Mouse (Mus musculus): ENCODE data around the gene Map3k13. TPM values are rescaled to one million over a fixed set of nuclear protein-coding genes. Genes with fewer than 3 reads are reported as not detected.

Gene Map3k13
- polyA plus RNA-seq, 1 experiment from 2014 or later, result 1.8 TPM

GRCm38 (mm10) chr16:21837694-21838093 is 43.5 kb downstream of the Map3k13 start:
- Histone ChIP-seq H3K9me3 (replicated peaks) (no peaks in the 10 kb centered on the region), H3K36me3 (no peaks in the 10 kb centered on the region), H3K27me3 (ENCODE audit: low read depth, poor library complexity, severe bottlenecking) (no peaks in the 10 kb centered on the region), H3K27ac (no peak overlapping the region), H3K4me1 (peaks cover 14% of the 10 kb centered on the region; the same call in 1 of the 2 replicates), H3K4me3 (no peak overlapping the region)
- WGBS, result 90% methylated on average over 6 of the region's 6 CpGs
- no peak for DNase-seq (ENCODE audit: low spot score)

GRCm38 (mm10) chr16:21845800-21846671 is 51.9 kb downstream of the Map3k13 start:
- DNase-seq (ENCODE audit: low spot score), result peak; percentile 81
- H3K4me3 ChIP-seq, result peak overlapping the region; percentile 56
- peak overlapping the region; percentile 88 for H3K27ac ChIP-seq
- WGBS, result 2% methylated on average over 16 of the region's 16 CpGs
- H3K27me3 ChIP-seq (ENCODE audit: low read depth, poor library complexity, severe bottlenecking), result no peaks in the 10 kb centered on the region
- H3K36me3 ChIP-seq, result no peaks in the 10 kb centered on the region
- peaks cover 14% of the 10 kb centered on the region; the same call in 1 of the 2 replicates for H3K4me1 ChIP-seq
- H3K9me3 ChIP-seq (replicated peaks), result no peaks in the 10 kb centered on the region

- Histone ChIP-seq H3K36me3 (no peaks in the 10 kb centered on the region), H3K9me3 (replicated peaks) (no peaks in the 10 kb centered on the region), H3K4me3 (no peak overlapping the region), H3K4me1 (peaks cover 21% of the 10 kb centered on the region; the same call in 1 of the 2 replicates), H3K27ac (no peak overlapping the region), H3K27me3 (ENCODE audit: low read depth, poor library complexity, severe bottlenecking) (no peaks in the 10 kb centered on the region)
- no peak for DNase-seq (ENCODE audit: low spot score)
- 85% methylated on average over 3 of the region's 3 CpGs for WGBS
Observed at GRCm38 (mm10) chr16:21848444-21848843, 54.3 kb downstream of the Map3k13 start.

- DNase-seq (ENCODE audit: low spot score), result no peak
- Histone ChIP-seq H3K4me3 (no peak overlapping the region), H3K27ac (no peak overlapping the region), H3K27me3 (ENCODE audit: low read depth, poor library complexity, severe bottlenecking) (no peaks in the 10 kb centered on the region), H3K36me3 (no peaks in the 10 kb centered on the region), H3K4me1 (peaks cover 21% of the 10 kb centered on the region; the same call in 1 of the 2 replicates), H3K9me3 (replicated peaks) (no peaks in the 10 kb centered on the region)
- 88% methylated on average over 4 of the region's 4 CpGs for WGBS
Observed at GRCm38 (mm10) chr16:21848847-21849246, 54.7 kb downstream of the Map3k13 start.

GRCm38 (mm10) chr16:21852374-21852773 is 58.2 kb downstream of the Map3k13 start:
- WGBS, result 94% methylated on average over 7 of the region's 7 CpGs
- H3K4me1 ChIP-seq, result peaks cover 22% of the 10 kb centered on the region
- no peak overlapping the region for H3K4me3 ChIP-seq
- no peaks in the 10 kb centered on the region for H3K9me3 ChIP-seq (replicated peaks)
- DNase-seq (ENCODE audit: low spot score), result no peak
- no peak overlapping the region for H3K27ac ChIP-seq
- H3K27me3 ChIP-seq (ENCODE audit: low read depth, poor library complexity, severe bottlenecking), result no peaks in the 10 kb centered on the region
- H3K36me3 ChIP-seq, result no peaks in the 10 kb centered on the region

- WGBS, result 67% methylated on average over 7 of the region's 7 CpGs
- H3K27ac ChIP-seq, result no peak overlapping the region
- DNase-seq (ENCODE audit: low spot score), result no peak
Observed at GRCm38 (mm10) chr16:21853446-21853941, 59.3 kb downstream of the Map3k13 start.

GRCm38 (mm10) chr16:21854589-21855284 is 60.6 kb downstream of the Map3k13 start:
- Histone ChIP-seq H3K4me3 (no peak overlapping the region), H3K9me3 (replicated peaks) (no peaks in the 10 kb centered on the region), H3K27me3 (ENCODE audit: low read depth, poor library complexity, severe bottlenecking) (no peaks in the 10 kb centered on the region), H3K27ac (no peak overlapping the region), H3K4me1 (peaks cover 28% of the 10 kb centered on the region), H3K36me3 (no peaks in the 10 kb centered on the region)
- 90% methylated on average over 5 of the region's 5 CpGs for WGBS
- DNase-seq (ENCODE audit: low spot score), result no peak

More at GRCm38 (mm10) chr16:21853446-21853941, 59.3 kb downstream of the Map3k13 start:
- Histone ChIP-seq H3K4me1 (peaks cover 28% of the 10 kb centered on the region), H3K4me3 (no peak overlapping the region), H3K36me3 (no peaks in the 10 kb centered on the region), H3K9me3 (replicated peaks) (no peaks in the 10 kb centered on the region), H3K27me3 (ENCODE audit: low read depth, poor library complexity, severe bottlenecking) (no peaks in the 10 kb centered on the region)

- DNase-seq (ENCODE audit: low spot score), result no peak
- Histone ChIP-seq H3K27me3 (ENCODE audit: low read depth, poor library complexity, severe bottlenecking) (no peaks in the 10 kb centered on the region), H3K4me1 (peaks cover 28% of the 10 kb centered on the region), H3K36me3 (no peaks in the 10 kb centered on the region), H3K9me3 (replicated peaks) (no peaks in the 10 kb centered on the region), H3K27ac (no peak overlapping the region; the same call in 1 of the 2 replicates), H3K4me3 (no peak overlapping the region)
- 78% methylated on average over 5 of the region's 5 CpGs for WGBS
Observed at GRCm38 (mm10) chr16:21856134-21856533, 62.0 kb downstream of the Map3k13 start.

GRCm38 (mm10) chr16:21857126-21857644 is 63.0 kb downstream of the Map3k13 start:
- DNase-seq (ENCODE audit: low spot score), result no peak
- H3K4me1 ChIP-seq, result peaks cover 28% of the 10 kb centered on the region
- H3K4me3 ChIP-seq, result no peak overlapping the region
- no peaks in the 10 kb centered on the region for H3K9me3 ChIP-seq (replicated peaks)
- H3K36me3 ChIP-seq, result no peaks in the 10 kb centered on the region
- H3K27ac ChIP-seq, result 0 out of 2 replicates have a peak overlapping the region, but pooled peaks have one; percentile 59
- WGBS, result 66% methylated on average over 4 of the region's 4 CpGs
- no peaks in the 10 kb centered on the region for H3K27me3 ChIP-seq (ENCODE audit: low read depth, poor library complexity, severe bottlenecking)

GRCm38 (mm10) chr16:21858163-21858562 is 64.0 kb downstream of the Map3k13 start:
- no peaks in the 10 kb centered on the region for H3K27me3 ChIP-seq (ENCODE audit: low read depth, poor library complexity, severe bottlenecking)
- H3K4me3 ChIP-seq, result no peak overlapping the region
- no peak overlapping the region for H3K27ac ChIP-seq
- H3K36me3 ChIP-seq, result no peaks in the 10 kb centered on the region
- no peaks in the 10 kb centered on the region for H3K9me3 ChIP-seq (replicated peaks)
- no peak for DNase-seq (ENCODE audit: low spot score)
- 79% methylated on average over 6 of the region's 6 CpGs for whole genome bisulfite sequencing
- H3K4me1 ChIP-seq, result peaks cover 23% of the 10 kb centered on the region

GRCm38 (mm10) chr16:21858882-21859281 is 64.7 kb downstream of the Map3k13 start:
- WGBS, result 89% methylated on average over 8 of the region's 8 CpGs
- H3K27me3 ChIP-seq (ENCODE audit: low read depth, poor library complexity, severe bottlenecking), result no peaks in the 10 kb centered on the region
- no peak for DNase-seq (ENCODE audit: low spot score)

GRCm38 (mm10) chr16:21862448-21862847 is 68.3 kb downstream of the Map3k13 start:
- no peaks in the 10 kb centered on the region for H3K9me3 ChIP-seq (replicated peaks)
- no peaks in the 10 kb centered on the region for H3K36me3 ChIP-seq
- no peak overlapping the region for H3K4me3 ChIP-seq
- H3K27ac ChIP-seq, result no peak overlapping the region
- peaks cover 38% of the 10 kb centered on the region for H3K4me1 ChIP-seq
- 94% methylated on average over 3 of the region's 3 CpGs for WGBS
- no peaks in the 10 kb centered on the region for H3K27me3 ChIP-seq (ENCODE audit: low read depth, poor library complexity, severe bottlenecking)
- no peak for DNase-seq (ENCODE audit: low spot score)

More at GRCm38 (mm10) chr16:21858882-21859281, 64.7 kb downstream of the Map3k13 start:
- Histone ChIP-seq H3K27ac (no peak overlapping the region), H3K4me1 (peaks cover 20% of the 10 kb centered on the region), H3K36me3 (no peaks in the 10 kb centered on the region), H3K9me3 (replicated peaks) (no peaks in the 10 kb centered on the region), H3K4me3 (no peak overlapping the region)
